Mouse (Mus musculus): Measurements from ENCODE around the gene Esp4. TPM values are rescaled to one million over a fixed set of nuclear protein-coding genes. Genes with fewer than 3 reads are reported as not detected.
"Not testable (repeated sequence)": the region's sequence is repeated elsewhere in the genome, so short reads cannot be mapped to it uniquely, and the experiment has no call there.

Esp4 gene
- not detected in 2 replicates for polyA plus RNA-seq (2016; fragmentation: Nextera tagmentation; extraction: Ambion mirVana)

- H3K27ac ChIP-seq (replicated peaks), result no peak within 1 kb of the TSS
- no peaks in the 10 kb centered on the region for H3K36me3 ChIP-seq (replicated peaks)
- no peaks in the 10 kb centered on the region for H3K4me1 ChIP-seq
- H3K27me3 ChIP-seq (replicated peaks; ENCODE audit: low read depth, poor library complexity, severe bottlenecking), result no peaks in the 10 kb centered on the region
- DNase-seq (ENCODE audit: low spot score), result no peak
- no peak within 1 kb of the TSS for H3K4me3 ChIP-seq
- no peaks in the 10 kb centered on the region for H3K9me3 ChIP-seq
These were observed at the start of gene Esp4 for GRCm38 (mm10) chr17:40598294-40598693. Esp4 (plus strand) TSS chr17:40598594.

- Histone ChIP-seq H3K4me3 (no peak overlapping the region), H3K4me1 (no peaks in the 10 kb centered on the region), H3K9me3 (no peaks in the 10 kb centered on the region), H3K36me3 (replicated peaks) (no peaks in the 10 kb centered on the region), H3K27ac (replicated peaks) (no peak overlapping the region), H3K27me3 (replicated peaks; ENCODE audit: low read depth, poor library complexity, severe bottlenecking) (no peaks in the 10 kb centered on the region)
- 63% methylated on average over 1 of the region's 1 CpGs for WGBS
- no peak for DNase-seq (ENCODE audit: low spot score)
These were observed 44.9 kb upstream of the Esp4 start for GRCm38 (mm10) chr17:40553470-40553869.

- H3K36me3 ChIP-seq (replicated peaks), result no peaks in the 10 kb centered on the region
- H3K27me3 ChIP-seq (replicated peaks; ENCODE audit: low read depth, poor library complexity, severe bottlenecking), result no peaks in the 10 kb centered on the region
- H3K9me3 ChIP-seq, result no peaks in the 10 kb centered on the region
- no peak within 1 kb of the TSS for H3K27ac ChIP-seq (replicated peaks)
- H3K4me1 ChIP-seq, result no peaks in the 10 kb centered on the region
- H3K4me3 ChIP-seq, result no peak within 1 kb of the TSS
- DNase-seq (ENCODE audit: low spot score), result no peak
- WGBS, result 85% methylated on average over 5 of the region's 5 CpGs
These were observed 37.2 kb upstream of the Esp4 start, which contains the start of gene Esp6 for GRCm38 (mm10) chr17:40561207-40561606. Esp6 (plus strand) TSS chr17:40561507.

GRCm38 (mm10) chr17:40583906-40584305, 14.5 kb upstream of the Esp4 start:
- H3K27me3 ChIP-seq (replicated peaks; ENCODE audit: low read depth, poor library complexity, severe bottlenecking); H3K4me1 ChIP-seq; H3K36me3 ChIP-seq (replicated peaks); H3K9me3 ChIP-seq; H3K27ac ChIP-seq (replicated peaks); H3K4me3 ChIP-seq; DNase-seq (ENCODE audit: low spot score): not testable (repeated sequence)
- 39% methylated on average over 6 of the region's 6 CpGs for WGBS

GRCm38 (mm10) chr17:40591297-40591696, 7.1 kb upstream of the Esp4 start:
- no peak overlapping the region for H3K27ac ChIP-seq (replicated peaks)
- H3K9me3 ChIP-seq, result no peaks in the 10 kb centered on the region
- DNase-seq (ENCODE audit: low spot score), result no peak
- no peaks in the 10 kb centered on the region for H3K4me1 ChIP-seq
- no peaks in the 10 kb centered on the region for H3K36me3 ChIP-seq (replicated peaks)
- H3K27me3 ChIP-seq (replicated peaks; ENCODE audit: low read depth, poor library complexity, severe bottlenecking), result no peaks in the 10 kb centered on the region
- no peak overlapping the region for H3K4me3 ChIP-seq

- not testable (repeated sequence) for DNase-seq (ENCODE audit: low spot score); H3K36me3 ChIP-seq (replicated peaks); H3K27ac ChIP-seq (replicated peaks); H3K4me3 ChIP-seq; H3K27me3 ChIP-seq (replicated peaks; ENCODE audit: low read depth, poor library complexity, severe bottlenecking); H3K4me1 ChIP-seq; H3K9me3 ChIP-seq
- 96% methylated on average over 1 of the region's 1 CpGs for WGBS
These were observed 33.4 kb downstream of the Esp4 start, which contains the start of gene Esp3 for GRCm38 (mm10) chr17:40631775-40632174. Esp3 (plus strand) TSS chr17:40632075.

Other genes with a start within 250 kb of the Esp4 start
- not detected in 2 replicates for gene Esp8, start 78.6 kb upstream of the Esp4 start, polyA plus RNA-seq (2016; fragmentation: Nextera tagmentation; extraction: Ambion mirVana)
- not detected in 2 replicates for gene Esp6, start 37.1 kb upstream of the Esp4 start, polyA plus RNA-seq (2016; fragmentation: Nextera tagmentation; extraction: Ambion mirVana)
- not detected in 2 replicates for gene Esp3, start 33.5 kb downstream of the Esp4 start, polyA plus RNA-seq (2016; fragmentation: Nextera tagmentation; extraction: Ambion mirVana)
- gene Esp1, start 128.5 kb downstream of the Esp4 start, polyA plus RNA-seq (2016; fragmentation: Nextera tagmentation; extraction: Ambion mirVana), result not detected in 2 replicates
- gene Crisp2, start 208.4 kb downstream of the Esp4 start, polyA plus RNA-seq (2016; fragmentation: Nextera tagmentation; extraction: Ambion mirVana), result not detected in 2 replicates
- 5.0 and 5.6 TPM in 2 replicates for gene Rhag, start 212.5 kb downstream of the Esp4 start, polyA plus RNA-seq (2016; fragmentation: Nextera tagmentation; extraction: Ambion mirVana)